Mouse (Mus musculus): Measurements from ENCODE around the gene Casc4.
"Not testable (repeated sequence)": the region's sequence is repeated elsewhere in the genome, so short reads cannot be mapped to it uniquely, and the experiment has no call there.

Gene Casc4

GRCm38 (mm10) chr2:121916047-121916970, 49.5 kb downstream of the Casc4 start:
- DNase-seq (ENCODE audit: low read depth, low spot score), result no peak

GRCm38 (mm10) chr2:121937624-121938023, 70.9 kb downstream of the Casc4 start:
- DNase-seq (ENCODE audit: low read depth, low spot score), result not testable (repeated sequence)

GRCm38 (mm10) chr2:121943364-121943763, 76.6 kb downstream of the Casc4 start:
- DNase-seq (ENCODE audit: low read depth, low spot score), result no peak

GRCm38 (mm10) chr2:121954971-121955656, 88.3 kb downstream of the Casc4 start:
- no peak for DNase-seq (ENCODE audit: low read depth, low spot score)

- peak; percentile 95 for DNase-seq (ENCODE audit: low read depth, low spot score)
Measured at GRCm38 (mm10) chr2:121955765-121956223, 89.0 kb downstream of the Casc4 start, which contains the start of the genes Ctdspl2 and Mageb3. Gene Ctdspl2, plus strand, starts transcription at chr2:121956001. Gene Mageb3, minus strand, starts transcription at chr2:121956092.

- DNase-seq (ENCODE audit: low read depth, low spot score), result peak; percentile 96
Measured at GRCm38 (mm10) chr2:121956224-121957018, 89.7 kb downstream of the Casc4 start.

GRCm38 (mm10) chr2:121957216-121957792, 90.5 kb downstream of the Casc4 start:
- DNase-seq (ENCODE audit: low read depth, low spot score), result no peak

All from mesoderm, embryonic 11.5 days (tissue).